Mouse (Mus musculus) retina, adult 2 months (tissue): ENCODE measurements around the gene Camk1g.

Experiments
- DNase-seq: peaks from one replicate; pipeline ENCODE4 v3.0.0-alpha.2; 2012; ENCODE audit warnings: low read depth, low spot score

The Camk1g gene

DNA sequence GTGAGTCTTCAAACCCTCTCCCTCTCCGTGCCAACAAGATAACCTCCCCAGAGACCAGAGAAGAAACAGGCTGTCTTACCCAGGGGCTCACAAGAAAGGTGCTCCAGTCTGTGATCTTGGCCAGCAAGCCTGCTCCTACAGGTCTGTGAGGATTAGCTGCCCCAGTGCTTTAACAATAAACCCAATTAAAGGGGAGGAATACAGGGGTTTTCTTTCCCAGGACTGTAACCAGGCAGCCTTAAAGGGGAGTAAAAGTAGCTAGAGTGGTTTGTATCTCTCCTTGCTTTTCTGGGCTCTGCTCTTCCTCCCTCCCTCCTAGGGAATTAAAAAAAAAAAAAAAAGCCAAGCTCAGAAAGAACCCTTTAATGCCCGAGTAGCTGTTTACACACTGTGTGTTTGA, at the start of gene Camk1g:
TSS of gene Camk1g (minus strand) at position 203 of the 400 bp plus-strand sequence.
- DNase-seq = peak; percentile 68

DNA sequence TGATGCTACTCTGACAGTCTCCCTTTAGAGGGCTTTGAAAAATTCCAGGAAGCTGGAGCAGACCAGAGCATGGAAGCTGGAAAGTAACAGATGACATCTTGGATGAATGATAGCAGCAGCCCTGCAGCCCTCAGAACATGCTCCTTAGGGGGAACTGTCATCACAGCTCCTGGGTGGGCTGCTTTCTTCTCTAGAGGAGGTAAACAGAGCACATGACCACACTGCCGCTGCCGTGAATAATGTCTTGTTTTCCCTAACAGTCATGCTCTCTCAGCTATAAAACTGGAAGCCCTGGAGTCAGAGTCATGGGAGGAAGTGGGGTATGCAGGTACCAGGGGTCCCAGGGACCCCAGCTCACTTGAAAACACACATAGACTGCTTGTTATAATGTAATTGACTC, 49.1 kb upstream of the Camk1g start:
- DNase-seq = no peak

DNA sequence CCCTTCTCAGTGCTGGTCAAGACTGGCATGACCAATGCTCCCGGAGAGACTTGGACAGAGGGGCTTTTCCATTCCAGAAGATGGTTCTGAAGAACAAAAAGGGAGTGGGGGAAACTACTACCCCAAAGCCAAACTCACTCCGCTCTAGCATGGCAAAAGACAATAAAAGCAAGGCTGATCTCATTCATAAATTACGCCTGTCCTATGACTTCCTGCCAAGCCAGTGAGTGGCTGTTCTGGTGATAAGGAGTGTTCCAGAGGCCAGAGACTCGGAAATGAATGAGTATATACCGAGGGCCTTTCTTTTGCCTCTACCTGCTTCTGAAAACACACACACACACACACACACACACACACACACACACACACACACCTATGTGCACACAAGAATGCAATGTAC, 48.6 kb upstream of the Camk1g start:
- no peak for DNase-seq

DNA sequence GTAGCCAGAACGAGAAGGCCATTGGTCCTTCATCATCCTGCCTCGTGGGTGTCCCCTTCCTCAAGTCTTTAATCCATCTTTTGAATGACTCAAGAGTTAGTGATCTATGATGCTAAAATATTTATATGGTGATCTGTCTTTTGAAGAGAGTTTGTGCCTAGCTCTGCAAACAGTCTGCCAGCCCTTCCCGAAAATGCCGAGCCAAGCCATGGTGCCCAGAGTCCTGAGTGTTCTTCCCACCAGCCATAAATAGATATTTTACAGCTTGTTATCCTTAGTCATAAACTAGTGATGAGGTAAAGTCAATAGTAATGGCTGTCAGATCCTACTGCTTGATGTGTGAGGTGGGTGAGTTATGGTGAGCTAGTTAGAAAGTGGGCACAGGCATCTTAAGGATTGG, 44.0 kb upstream of the Camk1g start:
- DNase-seq = no peak

DNA sequence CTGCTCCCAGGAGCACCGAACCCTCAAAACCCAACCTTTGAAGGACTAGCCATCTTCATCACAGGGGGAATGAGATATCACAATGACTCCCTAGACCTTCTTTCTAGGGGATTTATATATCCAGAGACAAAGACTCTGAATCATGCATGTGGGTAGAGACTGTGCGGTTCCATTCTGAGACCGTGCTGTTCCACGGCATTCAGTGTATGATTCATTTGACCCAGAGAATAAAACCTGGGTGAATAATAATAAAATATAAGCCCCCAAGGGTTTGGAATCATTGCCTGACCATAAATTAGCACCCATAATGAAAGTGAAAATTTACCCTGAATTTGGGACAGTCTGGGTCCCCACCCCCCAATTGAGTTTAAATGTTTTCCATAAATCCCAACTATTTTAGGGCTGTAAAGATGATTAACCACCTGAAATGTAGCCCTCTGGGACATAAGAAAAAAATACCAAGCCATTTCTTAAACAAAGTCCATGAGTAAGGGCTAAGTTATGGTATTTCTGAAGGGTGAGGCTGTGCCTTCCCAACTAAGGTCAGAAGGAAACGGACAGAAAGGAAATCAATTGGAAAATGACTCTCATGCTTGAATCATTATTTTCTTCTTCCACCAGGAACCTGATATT, 43.4 kb upstream of the Camk1g start:
- no peak for DNase-seq

DNA sequence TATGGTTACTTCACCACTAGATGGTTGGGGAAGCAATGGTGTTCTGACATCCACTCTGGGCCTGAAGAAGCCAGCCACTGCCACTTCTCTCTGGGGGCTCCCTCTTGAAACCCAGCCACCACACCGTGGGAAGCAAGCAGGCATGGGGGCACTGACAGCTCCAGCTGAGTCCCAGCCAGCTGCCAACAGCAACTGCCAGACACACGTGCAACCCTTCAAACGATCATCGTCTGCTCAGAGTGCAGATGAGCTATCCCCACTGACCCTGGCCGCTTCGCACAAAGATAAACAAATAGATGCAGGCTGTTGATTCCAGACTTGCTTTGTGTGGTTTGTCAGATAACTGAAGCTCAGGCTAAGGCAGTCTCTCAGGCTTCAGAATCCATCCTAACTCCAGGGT, 37.4 kb upstream of the Camk1g start:
- no peak for DNase-seq

DNA sequence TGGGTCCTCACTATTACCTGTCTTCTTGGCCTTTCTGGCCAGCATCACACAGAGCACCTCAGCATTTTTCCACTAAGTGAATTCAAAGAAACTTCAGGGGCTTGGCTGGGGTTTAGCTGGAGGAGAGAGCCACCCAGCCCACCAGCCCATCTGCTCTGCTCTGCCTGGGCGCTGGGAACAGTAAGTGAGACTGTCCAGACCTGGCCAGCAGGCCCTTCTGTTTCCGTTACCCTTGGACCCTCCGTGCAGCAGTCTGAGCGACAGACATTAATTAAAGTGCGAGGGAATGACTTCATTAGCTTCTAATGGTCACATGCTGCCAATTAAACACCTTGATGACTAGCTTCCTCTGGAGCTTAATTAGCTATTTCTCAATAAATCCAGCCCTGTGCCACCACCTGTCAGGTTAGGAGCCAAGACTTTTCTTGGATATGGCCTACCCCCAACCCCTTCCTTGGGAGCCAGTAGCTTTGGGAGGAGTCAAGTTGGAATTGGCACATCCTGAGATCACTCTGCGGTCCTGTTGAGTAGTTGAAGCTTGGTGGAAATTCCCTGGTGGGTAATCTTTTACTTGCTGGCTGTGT, 36.1 kb upstream of the Camk1g start:
- no peak for DNase-seq

DNA sequence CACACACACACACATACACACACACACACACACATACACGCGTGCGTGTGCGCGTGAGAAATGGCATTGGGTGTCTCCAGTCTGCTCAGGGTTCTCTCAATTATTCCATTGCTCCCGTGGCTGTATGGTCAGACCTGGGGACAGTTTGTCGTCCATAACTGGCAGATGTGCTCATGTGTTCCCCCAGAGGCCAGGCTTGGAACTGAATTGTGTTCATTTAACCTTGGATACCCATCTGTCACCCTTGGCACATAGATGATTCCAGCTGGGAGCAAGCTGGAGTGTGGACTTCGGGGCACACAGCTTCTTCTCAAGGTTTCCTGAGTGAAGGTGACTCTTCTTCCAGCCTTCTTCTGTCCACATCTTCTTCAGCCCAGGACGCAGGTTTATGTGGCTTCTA, 31.6 kb upstream of the Camk1g start:
- no peak for DNase-seq

DNA sequence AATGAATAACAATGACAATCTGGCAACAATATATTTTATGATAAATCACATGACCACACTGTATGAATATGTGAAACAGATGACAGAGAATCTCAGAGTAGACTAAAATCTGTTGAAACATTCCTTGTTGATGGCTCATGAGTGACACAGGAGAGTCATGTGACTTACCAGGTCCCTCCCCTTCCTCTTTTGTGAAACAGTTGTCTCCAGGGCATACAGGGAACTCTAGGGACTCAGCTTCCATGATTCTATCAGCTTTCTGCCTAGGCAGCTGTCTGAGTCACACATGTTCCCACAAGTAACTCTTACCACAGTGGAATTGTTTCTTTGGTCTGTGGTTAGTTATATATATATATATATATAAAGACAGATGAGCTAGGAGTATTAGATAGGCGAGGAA, 30.2 kb upstream of the Camk1g start:
- DNase-seq = no peak

DNA sequence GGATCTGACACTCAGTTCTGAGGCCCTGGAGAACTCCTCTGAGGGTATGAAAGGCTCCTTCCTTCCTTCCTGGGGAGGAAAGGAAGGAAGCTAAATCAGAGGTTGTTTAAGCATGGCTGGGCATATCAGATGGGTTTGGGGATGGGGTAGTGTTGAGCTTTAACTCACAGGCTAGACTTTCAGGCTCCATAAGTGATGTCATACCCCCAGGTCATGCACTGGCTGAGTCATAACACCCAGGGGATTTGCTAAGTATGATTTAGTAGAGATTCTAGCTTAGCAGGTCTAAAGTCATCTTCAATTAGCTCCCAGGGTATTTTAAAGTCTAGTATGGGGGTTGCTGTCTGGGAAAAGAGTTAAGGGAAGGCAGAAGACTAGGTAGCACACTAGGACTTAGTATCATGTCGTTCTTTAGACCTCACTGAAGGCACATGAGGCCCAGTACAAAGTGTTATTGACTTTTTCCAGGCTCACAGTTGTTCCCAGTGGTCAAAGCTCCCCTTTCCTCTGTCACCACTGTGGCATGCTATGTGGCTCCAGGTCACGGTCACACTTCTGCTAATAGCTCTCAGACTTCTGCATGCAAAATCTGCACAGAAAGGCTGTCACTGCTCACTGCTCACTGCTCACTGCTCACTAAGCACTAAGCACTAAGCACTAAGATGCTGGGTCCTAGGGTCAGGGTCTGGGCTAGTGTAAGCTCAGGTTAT, 28.8 kb upstream of the Camk1g start:
- no peak for DNase-seq

DNA sequence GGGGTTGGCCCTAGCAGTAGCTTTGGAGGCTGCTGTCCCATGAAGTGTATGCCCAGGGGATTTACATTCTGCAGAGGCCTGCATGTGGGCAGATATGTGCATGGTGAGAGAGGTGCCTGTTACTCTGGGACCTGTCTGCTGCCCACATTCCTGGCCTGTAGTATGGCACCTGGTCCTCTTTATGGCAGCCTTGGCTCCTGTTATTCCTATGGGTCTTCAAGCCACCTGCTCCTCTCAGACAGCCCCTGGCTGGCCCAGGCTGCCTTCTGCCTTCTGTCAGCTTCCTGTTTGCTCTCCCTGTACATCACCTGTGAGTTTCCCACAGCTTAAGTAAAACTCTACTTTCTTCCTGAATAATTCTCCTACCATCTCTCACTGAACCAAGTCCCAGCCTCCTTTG, 27.0 kb upstream of the Camk1g start:
- no peak for DNase-seq

DNA sequence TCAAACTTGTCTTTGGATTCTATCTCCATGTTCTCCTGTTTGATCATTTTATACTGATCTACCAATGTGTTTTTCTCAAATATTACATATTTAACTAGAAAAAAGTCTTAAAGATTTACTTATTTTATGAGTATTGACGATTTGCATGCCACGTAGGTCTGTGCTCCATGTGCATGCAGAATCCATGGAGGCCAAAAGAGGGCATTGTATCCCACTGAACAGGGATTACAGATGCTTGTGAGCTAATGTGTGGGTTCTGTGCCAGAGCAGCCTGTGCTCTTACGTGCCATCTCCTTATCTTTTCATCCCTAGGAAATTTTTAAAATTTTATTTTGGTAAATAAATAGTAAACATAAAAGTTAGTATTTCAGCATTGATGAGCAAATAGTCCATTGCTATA, 22.2 kb upstream of the Camk1g start:
- no peak for DNase-seq

DNA sequence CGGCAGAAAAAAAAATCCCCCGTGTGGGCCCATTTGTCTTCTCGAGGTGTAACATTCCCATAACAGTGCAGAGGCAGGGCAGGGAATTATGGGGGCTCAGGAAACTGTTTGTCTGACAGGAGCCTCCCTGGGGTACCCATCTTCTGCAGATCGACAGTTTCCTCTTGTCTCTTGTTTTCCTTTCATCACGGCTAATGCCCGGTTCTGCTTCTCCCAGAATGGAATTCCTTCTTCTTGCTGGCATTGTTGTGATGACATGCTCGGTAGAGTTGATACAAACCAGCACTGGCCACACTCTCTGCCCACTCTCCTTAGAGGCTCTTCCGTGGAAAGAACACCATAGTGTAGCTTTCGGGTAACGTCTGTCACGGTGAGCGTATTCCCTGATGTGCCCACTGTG, 19.9 kb upstream of the Camk1g start:
- DNase-seq = no peak

DNA sequence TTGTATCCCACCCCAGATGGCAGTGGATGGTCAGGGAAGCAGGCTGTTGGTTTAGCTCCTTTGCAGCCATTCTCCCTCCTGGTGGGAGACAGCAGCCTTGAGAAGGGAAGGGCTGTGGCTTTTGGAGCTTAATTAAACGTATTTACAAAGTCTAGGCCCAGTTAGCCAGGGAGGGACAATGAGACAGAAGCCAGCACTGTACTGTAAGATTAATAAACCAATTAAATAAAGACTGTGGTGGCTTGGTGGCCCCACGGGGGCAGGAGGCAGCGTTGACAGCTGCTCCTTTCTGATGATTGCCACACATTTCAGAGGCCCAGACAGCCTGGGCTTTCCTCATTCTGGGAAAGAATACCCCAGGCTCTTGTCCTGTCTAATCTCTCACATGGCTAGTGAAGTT, 19.4 kb upstream of the Camk1g start:
- DNase-seq = no peak

DNA sequence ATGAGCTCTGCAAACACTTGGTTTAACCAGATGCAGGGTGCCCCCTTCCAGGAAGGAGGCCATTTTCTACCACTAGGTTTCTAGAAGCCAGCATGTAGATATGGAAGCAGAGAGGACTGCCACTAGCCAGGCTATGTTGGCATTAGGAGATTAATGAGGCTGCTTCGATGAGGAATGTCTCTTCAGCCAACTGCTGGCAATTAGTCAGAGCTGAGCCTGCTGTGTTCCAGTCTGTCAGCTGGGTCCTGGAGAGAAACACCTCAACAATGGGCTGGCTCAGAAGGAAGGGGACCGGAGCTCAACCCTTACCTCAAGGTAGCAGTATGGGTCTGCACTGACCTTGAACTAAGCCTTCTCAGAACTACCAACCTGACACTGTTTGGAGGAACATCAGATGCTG, 17.1 kb upstream of the Camk1g start:
- no peak for DNase-seq

DNA sequence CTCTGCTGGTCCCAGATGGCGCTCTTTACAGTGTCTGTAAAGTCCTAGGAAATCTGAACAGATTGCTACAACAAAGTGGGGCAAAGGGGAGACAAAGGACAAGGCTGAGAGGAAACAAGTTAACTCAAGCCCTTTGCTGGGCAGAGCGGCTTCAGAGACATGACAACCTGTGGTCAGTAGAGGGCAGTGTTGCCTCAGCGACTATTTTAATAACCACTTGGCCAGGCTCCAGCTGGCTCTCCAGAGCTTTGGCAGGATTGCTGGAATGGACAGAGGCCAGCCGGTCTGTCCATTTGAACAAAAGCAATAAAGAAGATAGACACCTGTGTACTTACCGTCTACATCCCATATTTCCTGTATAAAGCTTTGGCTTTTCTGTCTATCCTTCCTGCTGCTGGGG, 16.0 kb upstream of the Camk1g start:
- peak; percentile 70 for DNase-seq

DNA sequence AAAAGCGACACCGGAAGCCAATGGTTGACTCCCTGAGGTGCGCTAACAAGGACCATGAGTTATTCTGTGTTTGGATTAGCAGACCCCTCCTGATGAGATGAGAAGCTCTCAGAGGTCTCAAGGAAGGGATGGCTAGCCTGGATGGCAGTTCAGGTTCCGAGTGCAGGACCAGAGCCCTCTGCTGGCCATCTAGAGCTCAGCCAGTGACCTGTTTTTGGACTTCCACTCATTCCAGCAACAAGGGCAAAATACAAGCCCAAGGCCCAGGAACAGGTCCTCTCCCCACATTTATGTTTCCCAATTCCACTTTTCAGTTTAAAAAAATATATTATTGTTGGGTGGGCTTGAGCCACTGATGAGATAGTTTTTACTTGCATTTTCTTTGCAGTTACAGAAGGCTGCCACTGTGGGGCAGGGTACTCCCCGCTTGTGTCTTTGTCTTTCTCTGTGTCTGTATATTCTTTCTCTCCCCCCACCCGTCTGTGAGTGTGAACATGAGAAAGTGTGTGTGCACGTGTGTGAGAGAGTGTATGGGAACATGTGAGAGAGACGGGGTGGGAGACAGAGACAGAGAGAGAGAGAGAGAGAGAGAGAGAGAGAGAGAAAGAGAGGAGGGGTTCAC, 12.9 kb upstream of the Camk1g start:
- no peak for DNase-seq

DNA sequence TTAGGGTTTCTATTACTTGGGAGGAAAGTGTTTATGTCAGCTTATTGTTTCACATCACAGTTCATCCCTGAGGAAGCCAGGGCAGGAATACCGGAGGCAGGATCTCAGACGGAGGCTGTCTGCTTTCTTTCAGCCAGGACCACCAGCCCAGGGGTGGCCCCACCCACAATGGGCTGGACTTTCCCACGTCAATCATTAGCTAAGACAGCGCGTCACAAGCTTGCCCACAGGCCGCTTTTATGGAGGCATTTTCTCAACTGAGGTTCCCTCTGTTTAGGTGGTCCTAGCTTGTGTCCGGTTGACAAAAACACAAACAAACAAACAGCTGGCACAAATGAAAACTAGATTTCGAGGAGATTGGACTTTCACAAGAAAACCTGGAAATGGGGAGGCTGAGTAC, 12.3 kb upstream of the Camk1g start:
- DNase-seq = no peak

DNA sequence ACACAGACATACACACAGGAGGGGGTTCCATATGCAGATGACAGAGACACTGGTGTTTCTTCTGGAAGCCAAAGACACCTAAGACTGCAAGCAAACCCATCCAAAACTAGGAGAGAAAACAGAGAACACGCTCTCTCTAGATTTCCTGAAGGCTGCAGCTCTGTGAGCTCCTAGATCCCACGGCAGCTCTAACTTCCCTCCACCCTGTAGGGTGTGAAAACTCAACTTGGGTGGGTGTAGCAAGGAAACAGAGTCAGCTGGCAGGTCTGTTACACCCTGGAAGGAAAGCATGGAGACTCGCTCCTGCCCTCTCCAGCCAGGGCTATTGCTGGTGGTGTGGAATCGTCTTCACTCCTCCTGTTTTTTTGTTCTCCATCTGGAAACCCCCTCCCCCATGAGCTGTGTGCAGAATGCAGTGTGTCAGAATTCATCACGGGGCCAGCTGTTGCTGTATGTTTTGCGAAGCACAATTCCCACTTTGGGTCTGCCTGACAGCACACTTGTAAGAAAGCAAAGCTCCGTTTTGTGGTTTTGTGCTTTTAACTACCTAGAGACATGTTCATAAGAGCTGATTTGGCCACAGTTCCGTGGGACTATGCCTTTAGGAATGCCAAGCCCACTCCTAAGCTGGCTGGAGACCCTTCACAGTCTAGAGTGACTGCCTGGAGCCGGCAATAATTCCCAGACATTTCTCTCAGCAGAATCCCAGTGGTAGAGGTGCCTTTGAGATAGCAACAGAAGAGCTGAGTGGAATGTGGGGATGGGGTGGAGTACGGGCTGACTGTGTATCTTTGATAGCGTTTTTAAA, 11.7 kb upstream of the Camk1g start:
- DNase-seq = no peak

DNA sequence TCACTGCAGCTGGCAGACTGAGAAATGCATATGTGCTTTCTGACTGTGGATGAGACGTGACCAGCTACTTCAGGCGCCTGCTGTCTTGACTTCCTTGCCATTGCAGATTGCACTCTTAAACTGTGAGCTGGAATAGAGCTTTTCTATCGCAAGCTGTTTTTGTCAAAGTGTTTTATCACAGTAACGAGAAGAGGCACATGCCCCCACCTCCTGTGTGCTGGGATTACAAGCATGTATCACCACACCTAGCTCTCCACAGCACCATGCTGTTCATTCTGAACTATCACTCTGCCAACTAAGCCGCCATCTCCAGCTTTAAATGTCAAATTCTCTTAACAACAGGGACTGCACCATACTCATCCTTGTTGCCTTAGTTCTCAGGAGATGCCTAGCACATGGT, 10.8 kb upstream of the Camk1g start:
- DNase-seq = no peak

DNA sequence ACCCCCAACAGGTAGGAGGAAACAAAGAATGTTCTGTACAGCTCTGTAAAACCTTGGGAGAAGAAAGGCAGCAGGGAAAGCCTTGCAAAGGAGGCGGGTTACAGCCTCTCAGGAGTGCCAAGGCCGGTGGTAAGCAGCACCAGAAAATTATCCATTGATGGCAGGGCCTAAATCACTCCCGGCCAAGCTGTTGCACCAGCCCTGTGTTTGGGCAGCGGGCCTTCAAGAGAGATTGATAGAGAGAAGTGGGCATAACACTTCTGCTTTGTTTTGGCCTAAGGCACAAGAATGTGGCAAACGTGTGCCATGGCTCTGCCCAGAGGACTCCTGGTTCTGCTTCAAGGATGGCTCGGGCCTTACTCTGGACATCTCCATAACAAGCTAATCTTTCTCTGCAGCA, 9.5 kb upstream of the Camk1g start:
- no peak for DNase-seq

DNA sequence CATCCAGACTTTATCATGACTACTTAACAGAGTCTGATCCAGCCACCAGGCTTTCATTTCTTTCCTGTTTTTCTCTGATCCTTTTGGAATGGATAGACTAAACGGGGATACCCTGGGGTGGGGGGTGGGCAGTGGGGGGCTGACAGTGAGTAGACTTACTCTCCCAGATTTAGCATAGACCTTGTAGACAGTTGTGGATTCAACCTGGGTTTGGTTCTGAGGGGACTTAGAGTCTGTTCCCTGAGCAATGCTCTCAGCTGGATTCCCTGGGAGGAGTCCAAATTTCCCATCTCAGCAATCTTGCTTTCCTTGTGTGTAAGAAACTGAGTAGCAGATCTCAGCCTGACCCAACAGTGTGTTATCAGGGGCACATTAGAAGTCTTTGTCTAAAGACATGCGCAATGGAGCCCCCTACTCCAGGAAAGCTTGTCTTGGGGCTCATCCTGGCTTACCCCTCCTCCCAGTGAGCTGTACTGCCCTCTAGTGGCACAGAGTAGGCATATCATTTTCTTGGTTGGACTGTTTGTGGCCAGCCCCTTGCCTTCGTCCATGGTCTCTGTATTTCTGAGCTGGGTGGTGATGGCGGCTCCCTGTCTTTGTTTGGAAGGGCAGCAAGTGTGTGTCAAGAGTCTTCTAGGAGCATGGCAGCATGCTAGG, 6.5 kb upstream of the Camk1g start:
- peak; percentile 40 for DNase-seq
